12 mouse cellular contexts compared by ENCODE assay signal in genomic region chr10:117656662-117656962, GRCm38 (mm10).
"Had no signal": no experiment of that assay in that cellular context is flagged by ENCODE, and none has a peak within 500 bp of the region (broad histone marks: within the 10 kb centered on the region; RNA-seq: fewer than 3 reads in every experiment).

No protein-coding gene starts in this region.

- DNase-seq: left cerebral cortex, postnatal 4 days; liver; liver, embryonic 13.5 days; liver, postnatal 0 days; lung, adult 18-20 months; lung, adult 2 months; lung, embryonic 14.5 days; lung, postnatal 10 days; lung, postnatal 14 days; lung, postnatal 36 days; lung, postnatal 4 days; midbrain, embryonic 14.5 days had no signal
